Mouse (Mus musculus) ovary, adult 2 months (tissue): ENCODE measurements around the gene Tubg1. TPM values are rescaled to one million over a fixed set of nuclear protein-coding genes. Genes with fewer than 3 reads are reported as not detected.

Experiments
- polyA plus RNA-seq: library from polyadenylated mRNA; depleted of rRNA; stranded (reverse); fragments of >200 nt; gene quantifications from 2 replicates; pipeline ENCODE4 v1.2.3, GENCODE M21; 2012; rRNA removed

Tubg1 gene
- 11.5 and 16.8 TPM in 2 replicates for polyA plus RNA-seq

DNA sequence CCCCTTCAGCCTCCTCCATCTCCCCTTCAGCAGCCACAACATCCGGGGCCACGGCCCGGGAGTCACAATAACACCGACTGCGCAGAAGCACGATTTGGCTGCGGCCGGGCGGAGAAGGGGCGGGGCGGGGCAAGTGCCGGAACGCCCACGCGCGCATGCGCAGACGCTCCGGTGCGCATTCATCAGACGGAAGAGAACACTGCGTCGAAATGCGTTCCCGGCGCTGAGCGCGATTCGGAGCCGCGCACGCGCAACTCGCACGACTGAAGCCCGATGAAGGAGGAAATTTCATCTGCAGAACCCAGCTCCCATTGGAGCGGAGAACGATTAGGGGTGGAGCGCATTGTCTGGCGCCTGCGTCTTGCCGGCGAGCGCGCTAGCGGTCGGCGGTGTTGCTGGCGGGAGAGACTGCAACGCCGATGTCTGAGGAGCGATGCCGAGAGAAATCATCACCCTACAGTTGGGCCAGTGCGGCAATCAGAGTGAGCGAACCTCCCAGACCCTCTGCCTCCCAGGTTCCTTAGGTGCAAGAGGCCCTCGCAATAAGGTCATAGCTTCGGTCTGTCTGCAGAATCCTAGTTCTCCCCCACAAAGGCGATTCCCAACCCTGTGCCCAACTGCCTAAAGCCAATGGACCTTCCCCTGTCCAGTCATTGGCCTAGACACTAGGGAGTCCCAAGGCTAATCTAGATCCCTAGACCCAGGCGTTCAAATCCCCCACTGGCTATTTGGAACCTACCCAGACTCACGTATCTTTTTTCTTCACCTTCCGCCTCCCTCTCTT lies at the start of gene Tubg1, which contains the start of gene Retreg3:
TSS of gene Tubg1 (plus strand) at position 178 of the 784 bp plus-strand sequence.
TSS of gene Retreg3 (minus strand) at position 133 of the 784 bp plus-strand sequence.

DNA sequence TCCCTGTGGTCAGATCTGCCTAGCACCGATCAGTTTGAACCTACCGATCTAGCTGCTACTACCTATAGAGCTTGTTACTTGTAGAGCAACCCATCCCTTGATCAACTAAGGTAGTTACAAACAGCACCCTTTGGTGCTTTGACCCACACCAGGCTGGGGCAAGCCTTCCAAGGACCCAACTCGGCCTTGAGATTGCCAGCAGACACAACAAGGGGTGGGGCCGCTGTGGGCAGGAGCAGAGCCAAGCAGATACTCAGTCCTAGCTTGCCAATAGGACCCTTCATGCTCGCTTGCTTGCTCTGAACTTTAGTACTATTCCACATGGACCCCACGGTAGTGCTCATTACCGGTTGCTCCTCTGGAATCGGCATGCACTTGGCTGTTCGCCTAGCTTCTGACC lies 41.6 kb upstream of the Tubg1 start, which contains the start of gene Hsd17b1:
TSS of gene Hsd17b1 (plus strand) at position 291 of the 400 bp plus-strand sequence.

DNA sequence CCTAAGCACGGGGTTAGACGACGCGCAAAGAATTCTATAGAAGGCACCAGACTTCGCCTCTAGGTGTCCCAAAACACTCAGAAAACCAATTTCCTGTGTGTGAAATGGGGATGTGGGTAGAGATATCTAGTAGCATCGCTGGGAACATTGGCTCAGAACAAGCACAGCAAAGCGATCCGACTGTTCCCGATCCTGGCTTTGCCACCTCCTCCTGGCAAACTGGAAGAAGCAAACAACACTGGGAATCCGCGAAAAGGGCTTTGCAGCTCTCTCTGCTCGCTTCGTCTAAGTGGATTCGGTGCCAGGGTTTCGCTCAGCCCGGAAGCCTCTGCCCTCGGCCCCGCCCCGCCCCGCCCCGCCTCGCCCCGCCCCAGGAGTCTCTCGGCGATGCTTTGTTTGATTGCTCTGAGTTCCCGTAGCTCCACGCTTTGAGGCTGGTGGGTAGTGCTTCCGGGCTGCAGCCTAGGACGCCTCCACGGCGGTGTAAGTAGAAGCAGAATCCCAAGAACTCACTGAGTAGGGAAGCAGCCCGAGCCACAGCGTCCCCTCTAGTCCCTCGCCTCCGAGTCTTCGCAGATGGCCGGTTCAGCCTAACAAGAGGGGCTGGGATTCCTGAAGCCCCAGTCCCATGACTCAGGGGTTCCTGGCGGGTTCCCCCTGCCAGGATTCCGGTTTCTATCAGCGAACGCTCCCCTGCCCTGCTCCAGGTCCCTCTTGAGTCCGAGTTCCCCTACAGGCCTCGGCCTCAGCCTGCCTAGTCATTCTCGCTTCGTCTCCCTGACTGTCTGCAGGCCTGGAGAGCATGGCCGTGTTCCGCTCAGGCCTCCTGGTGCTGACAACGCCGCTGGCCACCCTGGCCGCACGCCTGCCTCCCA lies 37.3 kb upstream of the Tubg1 start, which contains the start of gene Coasy:
TSS of gene Coasy (plus strand) at position 358 of the 875 bp plus-strand sequence.

DNA sequence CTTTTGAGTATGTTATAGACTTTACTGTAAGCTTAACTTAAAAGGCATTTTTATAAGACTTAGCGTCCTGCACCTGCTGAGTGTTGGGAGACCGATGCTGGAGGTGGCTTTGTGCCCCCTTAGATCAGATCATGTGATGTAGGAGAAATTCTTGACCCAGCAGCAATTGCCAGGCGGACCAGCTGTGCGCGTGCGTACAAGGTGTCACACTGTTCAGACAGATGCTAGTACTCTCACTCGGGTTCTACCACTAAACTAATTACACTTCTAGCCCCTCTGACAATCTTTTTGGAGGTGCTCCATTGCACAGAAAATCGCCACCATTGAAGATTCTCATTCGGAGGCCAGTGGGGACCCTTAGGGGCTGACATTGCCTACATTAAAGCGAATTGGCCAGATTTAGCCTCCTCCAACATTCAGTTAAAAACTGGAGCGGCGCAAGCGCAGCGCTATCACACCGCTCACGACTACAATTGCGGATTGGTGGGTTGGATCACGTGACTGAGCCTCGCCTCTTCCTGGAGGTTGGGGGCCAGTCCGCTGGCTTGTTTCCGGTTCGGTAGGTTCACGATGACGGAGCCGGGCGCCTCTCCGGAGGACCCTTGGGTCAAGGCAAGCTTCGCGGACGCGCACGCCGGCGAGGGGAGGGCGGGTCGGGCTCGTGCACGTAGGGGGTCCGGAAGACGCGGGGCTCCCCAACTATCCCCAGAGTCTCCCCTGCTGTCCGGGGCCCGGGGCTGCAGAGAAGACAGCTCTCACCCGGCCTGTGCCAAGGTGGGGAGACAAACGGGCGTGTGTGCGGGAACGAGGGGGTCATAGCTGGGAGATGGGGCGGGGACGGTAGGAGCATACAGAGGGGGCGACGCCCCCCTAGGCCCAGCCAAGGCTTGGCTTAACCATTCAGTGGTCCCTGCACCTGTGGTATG lies 32.7 kb upstream of the Tubg1 start, which contains the start of gene Mlx:
TSS of gene Mlx (plus strand) at position 522 of the 926 bp plus-strand sequence.

DNA sequence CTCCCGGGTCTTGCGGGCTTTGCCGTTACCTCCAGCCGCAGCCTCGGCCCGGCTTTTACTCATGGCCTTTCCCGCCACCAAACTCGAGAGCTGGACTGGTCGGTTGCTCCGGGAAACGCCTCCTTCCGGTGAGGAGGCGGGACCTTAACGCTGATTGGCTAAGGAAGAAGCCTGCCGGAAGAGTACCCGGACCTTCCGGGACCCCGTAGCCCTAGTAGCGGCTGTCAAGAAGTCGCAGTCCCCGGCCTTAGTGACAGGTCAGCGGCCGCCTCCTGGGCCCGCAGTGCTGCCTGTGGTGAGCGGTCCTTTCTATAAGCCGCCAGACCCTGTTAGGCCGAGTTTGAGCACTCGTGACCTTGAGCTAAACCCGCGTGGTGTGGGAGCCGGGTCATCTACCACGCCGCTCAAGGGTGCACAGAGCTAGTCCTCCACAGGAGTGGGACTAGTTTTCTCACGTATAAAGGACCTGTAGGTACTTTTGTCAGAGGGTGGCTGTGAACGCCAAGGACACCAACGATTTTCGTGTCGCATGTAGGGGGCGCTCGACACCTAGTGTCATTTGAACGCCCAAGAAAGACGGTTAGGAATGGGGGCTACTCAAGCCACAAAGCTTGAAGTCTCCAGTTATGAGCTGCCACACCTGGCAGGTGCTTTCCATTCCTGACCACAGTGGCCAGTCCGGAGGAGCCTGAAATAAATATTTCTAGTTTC lies 24.3 kb upstream of the Tubg1 start, which contains the start of gene Psmc3ip:
TSS of gene Psmc3ip (minus strand) at position 123 of the 711 bp plus-strand sequence.

DNA sequence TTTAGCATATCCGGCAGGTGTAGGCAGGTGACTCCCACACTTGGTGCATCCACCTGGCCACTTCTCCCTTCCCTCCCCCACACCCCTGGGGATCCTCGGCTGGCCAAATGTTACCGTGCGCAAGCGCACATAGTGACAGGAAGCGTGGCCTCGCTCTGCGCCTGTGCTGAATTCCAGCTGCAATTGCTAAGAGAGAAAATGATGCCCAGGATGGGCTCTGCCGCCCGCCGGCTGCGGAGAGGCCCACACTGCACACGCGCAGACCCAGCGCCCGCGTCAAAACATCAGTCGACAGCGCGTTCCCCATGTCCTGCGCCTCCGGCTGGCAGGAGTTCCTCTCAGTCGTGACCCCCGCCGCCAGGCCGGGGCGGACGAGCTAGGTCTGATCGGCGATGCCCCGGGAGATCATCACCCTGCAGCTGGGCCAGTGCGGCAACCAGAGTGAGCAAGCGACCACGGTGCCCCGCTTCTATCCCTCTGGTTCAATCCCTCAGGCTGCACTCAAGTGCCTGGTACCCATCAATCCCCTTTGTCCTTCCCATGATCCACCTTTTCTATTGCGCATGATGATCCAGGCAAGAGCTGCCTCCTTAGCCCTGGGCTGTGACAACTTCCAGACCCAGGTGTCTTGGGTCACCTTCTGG lies 36.1 kb downstream of the Tubg1 start, which contains the start of gene Tubg2:
TSS of gene Tubg2 (plus strand) at position 180 of the 644 bp plus-strand sequence.

DNA sequence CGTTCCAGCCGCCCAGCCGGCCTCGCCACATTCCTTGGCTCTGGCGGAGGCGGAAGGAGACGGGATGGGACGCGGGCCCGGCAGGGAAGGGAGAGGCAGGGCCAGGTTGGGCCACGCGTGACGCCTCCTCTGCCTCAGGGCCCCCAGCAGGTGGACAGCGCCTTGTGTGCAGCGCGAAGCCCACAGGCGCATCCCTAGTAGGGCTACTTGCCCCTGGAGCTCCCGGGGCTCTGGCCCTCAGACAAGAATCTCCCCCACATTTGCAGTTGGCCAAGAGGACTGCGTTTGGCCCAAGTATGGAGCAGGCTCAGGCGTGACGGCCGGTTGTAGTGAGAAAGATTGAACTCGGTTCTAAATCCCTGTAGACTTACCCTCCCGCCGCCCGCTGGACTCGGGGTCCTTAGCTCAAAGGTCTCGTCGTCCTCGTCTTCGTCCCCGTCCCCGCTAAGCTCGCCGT lies 50.6 kb downstream of the Tubg1 start, which contains the start of gene Cntnap1:
TSS of gene Cntnap1 (plus strand) at position 170 of the 457 bp plus-strand sequence.

DNA sequence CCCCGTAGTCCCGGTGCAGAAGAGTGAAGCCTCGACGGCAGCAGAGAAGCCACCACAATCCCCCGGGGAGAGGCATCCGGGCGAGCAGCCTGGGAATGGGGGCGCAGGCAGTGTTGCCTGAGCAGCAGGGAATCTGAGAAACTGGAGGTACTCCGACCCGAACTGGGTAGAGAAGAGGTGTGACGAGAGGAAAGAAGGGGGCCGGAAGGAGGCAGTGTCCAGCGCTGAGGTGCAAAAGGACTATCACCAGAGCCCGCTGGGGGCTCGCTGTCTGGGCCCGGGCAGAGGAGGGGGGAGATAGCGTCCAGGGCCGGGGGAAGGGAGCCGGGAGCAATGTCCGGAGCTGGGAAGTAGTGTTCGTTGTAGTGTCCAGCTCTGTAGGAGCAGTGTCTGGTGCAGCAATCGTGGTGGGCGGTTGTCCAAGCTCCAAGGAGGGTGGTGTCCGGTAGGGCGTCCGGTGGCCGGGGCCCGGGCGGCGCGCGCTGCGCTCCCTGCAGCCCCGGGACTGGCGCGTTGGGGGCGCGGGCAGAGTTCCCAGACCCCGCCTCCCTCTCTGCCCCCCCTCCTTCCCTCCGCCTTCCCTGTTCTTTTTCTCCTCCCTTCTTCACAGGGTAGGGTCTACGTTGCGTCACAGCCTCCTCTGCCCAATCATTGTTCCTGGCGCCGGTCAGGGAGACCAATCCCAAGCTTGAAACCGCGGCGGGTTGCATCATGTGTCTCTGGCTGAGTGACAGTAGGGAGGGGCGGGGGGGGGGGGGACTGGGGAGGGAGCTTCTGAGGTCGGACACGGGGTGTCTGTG lies 51.3 kb downstream of the Tubg1 start, which contains the start of gene Plekhh3:
TSS of gene Plekhh3 (minus strand) at position 541 of the 800 bp plus-strand sequence.

DNA sequence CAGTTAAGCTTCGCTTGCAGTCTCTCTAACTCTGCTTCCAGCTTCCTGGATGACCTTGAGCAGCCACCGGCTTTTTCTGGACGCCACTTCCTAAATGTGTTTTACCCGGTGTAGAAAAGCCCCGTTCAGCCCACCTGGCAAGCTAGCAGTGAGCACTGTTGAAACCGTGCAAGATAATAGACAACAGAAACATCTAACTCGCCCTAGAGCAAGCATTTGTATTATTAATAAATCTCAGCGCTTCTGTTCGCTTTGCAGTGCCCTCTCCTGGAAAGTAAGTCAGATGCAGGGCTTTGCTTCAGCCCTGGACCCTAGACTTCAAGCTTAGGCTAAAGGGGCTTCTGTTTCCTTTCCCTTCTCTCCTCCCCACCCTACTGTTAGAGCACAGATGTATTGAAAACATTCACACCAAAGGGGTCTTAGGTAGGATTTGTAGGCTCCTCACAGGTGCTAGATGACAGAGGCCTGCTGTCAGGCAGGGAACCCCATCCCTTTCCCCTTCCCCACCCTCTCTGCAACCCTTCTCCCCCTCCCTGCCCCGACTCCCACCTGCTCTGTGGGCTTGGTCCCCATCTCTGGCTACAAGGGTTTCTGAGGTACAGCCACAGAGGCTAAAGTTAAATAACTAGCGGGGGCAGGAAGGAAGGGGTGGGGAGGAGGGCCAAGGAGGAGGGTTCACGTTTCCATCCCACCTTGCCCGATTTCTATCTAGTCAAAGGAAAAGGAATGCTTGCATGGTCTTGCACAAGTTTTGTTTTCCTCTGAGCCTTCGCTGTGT lies 55.3 kb downstream of the Tubg1 start, which contains the start of gene Ccr10:
TSS of gene Ccr10 (minus strand) at position 593 of the 778 bp plus-strand sequence.

Other genes with a start within 250 kb of the Tubg1 start
- gene Stat3, start 180.4 kb upstream of the Tubg1 start, polyA plus RNA-seq = 120 and 122 TPM in 2 replicates
- 263 and 307 TPM in 2 replicates for gene Cavin1, start 149.1 kb upstream of the Tubg1 start, polyA plus RNA-seq
- gene Atp6v0a1, start 110.5 kb upstream of the Tubg1 start, polyA plus RNA-seq = 61.8 and 84.5 TPM in 2 replicates
- gene Naglu, start 49.9 kb upstream of the Tubg1 start, polyA plus RNA-seq = 124 and 125 TPM in 2 replicates
- gene Hsd17b1, start 41.5 kb upstream of the Tubg1 start, polyA plus RNA-seq = 267 and 378 TPM in 2 replicates
- gene Coasy, start 37.4 kb upstream of the Tubg1 start, polyA plus RNA-seq = 122 and 140 TPM in 2 replicates
- gene Mlx, start 32.7 kb upstream of the Tubg1 start, polyA plus RNA-seq = 23.9 and 36.2 TPM in 2 replicates
- gene Psmc3ip, start 24.5 kb upstream of the Tubg1 start, polyA plus RNA-seq = 1.7 and 2.1 TPM in 2 replicates
- gene Retreg3, start within 50 bp of the Tubg1 start, polyA plus RNA-seq = 59.4 and 75.1 TPM in 2 replicates
- 8.2 and 11.3 TPM in 2 replicates for gene Tubg2, start 36.0 kb downstream of the Tubg1 start, polyA plus RNA-seq
- gene Cntnap1, start 50.6 kb downstream of the Tubg1 start, polyA plus RNA-seq = 12.6 and 13.4 TPM in 2 replicates
- 89.1 and 109 TPM in 2 replicates for gene Plekhh3, start 51.4 kb downstream of the Tubg1 start, polyA plus RNA-seq
- gene Ccr10, start 55.5 kb downstream of the Tubg1 start, polyA plus RNA-seq = 0.78 and 0.87 TPM in 2 replicates
- 33.7 and 37.5 TPM in 2 replicates for gene Ezh1, start 106.5 kb downstream of the Tubg1 start, polyA plus RNA-seq
- gene Ramp2, start 126.1 kb downstream of the Tubg1 start, polyA plus RNA-seq = 128 and 138 TPM in 2 replicates
- gene Vps25, start 133.8 kb downstream of the Tubg1 start, polyA plus RNA-seq = 49.4 and 63.9 TPM in 2 replicates
- 11.7 and 13.1 TPM in 2 replicates for gene Wnk4, start 140.6 kb downstream of the Tubg1 start, polyA plus RNA-seq
- 0.13 and 0.33 TPM in 2 replicates for gene Cntd1, start 159.1 kb downstream of the Tubg1 start, polyA plus RNA-seq
- 236 and 502 TPM in 2 replicates for gene Coa3, start 159.2 kb downstream of the Tubg1 start, polyA plus RNA-seq
- 129 and 200 TPM in 2 replicates for gene Becn1, start 182.3 kb downstream of the Tubg1 start, polyA plus RNA-seq
- gene Psme3, start 196.3 kb downstream of the Tubg1 start, polyA plus RNA-seq = 45.8 and 60.3 TPM in 2 replicates
- 9.2 and 10.4 TPM in 2 replicates for gene Aoc2, start 205.1 kb downstream of the Tubg1 start, polyA plus RNA-seq
- gene Aoc3, start 210.7 kb downstream of the Tubg1 start, polyA plus RNA-seq = 104 and 107 TPM in 2 replicates
- gene G6pc, start 247.6 kb downstream of the Tubg1 start, polyA plus RNA-seq = 0.10 and 0.18 TPM in 2 replicates